Mouse (Mus musculus): ENCODE measurements at regions not wholly inside any gene's neighbourhood (a gene's known extent, or its start where the extent isn't known, plus 50 kb on each side); places are given as distances from the start of the nearest gene placed in this dataset.

- POLR2A ChIA-PET: interaction anchor here in 1 of 4 experiments (0.8 kb wide), 1 partner anchor 43 kb away, joined by 3 read pairs; no protein-coding TSS in a partner anchor
These were observed 133.6 kb upstream of the 1700066M21Rik start for GRCm38 (mm10) chr1:57243607-57244408.

GRCm38 (mm10) chr1:57259626-57260025 lies 117.8 kb upstream of the 1700066M21Rik start:
- ChIA-PET CTCF (no interaction called here), POLR2A (no interaction called here)

More at GRCm38 (mm10) chr1:57243607-57244408, 133.6 kb upstream of the 1700066M21Rik start:
- CTCF ChIA-PET: no interaction called here

DNA sequence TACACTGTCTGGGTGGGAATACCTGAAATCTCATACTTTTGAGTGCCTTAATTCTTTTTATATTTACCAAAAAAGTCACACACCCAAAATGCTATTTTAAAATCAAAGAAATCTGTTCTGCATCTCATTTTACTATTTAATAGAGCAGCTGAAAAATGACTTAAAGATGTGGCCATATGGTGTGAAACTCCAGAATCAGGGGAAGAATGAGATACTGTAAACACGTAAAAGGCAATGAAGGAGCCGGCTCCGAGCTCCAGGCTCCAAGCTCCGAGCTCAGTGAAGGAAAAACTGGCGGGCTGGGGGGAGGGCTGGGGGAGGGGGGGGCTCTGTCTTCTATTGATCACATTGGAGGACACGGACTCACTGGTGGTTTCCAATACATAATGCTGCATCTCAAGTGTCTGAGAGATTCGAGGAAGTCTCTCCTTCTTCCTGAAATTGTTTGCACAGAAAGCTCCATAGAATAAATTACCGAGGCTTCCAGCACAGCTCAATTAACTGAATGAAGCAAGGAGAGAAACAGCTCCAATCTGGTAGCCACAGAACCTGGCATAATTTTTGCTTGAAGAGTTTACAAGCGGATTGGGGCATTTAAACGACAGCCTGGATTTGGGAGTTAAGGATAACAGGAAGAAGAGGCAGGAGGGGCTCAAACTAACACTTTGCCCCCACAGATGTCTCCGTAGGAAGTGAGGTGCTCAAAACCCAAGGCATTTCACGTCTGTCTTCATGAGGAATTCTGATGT lies 112.2 kb upstream of the 1700066M21Rik start:
- CTCF ChIA-PET: interaction anchor here in 1 of 4 experiments (0.6 kb wide), 1 partner anchor 200 kb away, joined by 13 read pairs; no protein-coding TSS in a partner anchor

GRCm38 (mm10) chr1:57266695-57267094 lies 110.7 kb upstream of the 1700066M21Rik start:
- CTCF ChIA-PET: no interaction called here
- POLR2A ChIA-PET: interaction anchor here in 1 of 4 experiments (1.2 kb wide), 1 partner anchor 42 kb away, joined by 3 read pairs; no protein-coding TSS in a partner anchor

More for the DNA sequence above, 112.2 kb upstream of the 1700066M21Rik start:
- POLR2A ChIA-PET: no interaction called here

DNA sequence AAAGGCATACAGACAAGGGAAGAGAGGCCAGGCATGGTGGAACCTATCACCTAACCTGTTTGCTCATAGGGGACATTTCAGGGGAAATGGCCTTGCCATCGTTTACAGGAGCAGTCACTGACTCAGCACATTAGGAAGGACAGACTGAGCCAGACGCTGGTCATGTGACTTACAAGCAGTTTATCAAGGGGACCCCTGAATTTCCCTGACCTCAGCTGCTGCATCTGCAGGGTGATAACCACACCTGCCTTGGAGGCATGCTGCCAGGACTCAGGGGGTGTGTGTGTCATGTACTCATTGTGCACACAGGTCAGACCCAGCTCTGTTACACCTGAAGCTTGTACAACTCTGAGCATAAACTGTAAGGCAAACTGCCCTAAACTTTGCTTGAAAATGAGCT lies 109.6 kb upstream of the 1700066M21Rik start:
- ChIA-PET CTCF (no interaction called here), POLR2A (interaction anchor here in 1 of 4 experiments (1.2 kb wide), 1 partner anchor 43 kb away, joined by 3 read pairs; no protein-coding TSS in a partner anchor)

GRCm38 (mm10) chr1:57269679-57270354 lies 107.6 kb upstream of the 1700066M21Rik start:
- CTCF ChIA-PET: no interaction called here

DNA sequence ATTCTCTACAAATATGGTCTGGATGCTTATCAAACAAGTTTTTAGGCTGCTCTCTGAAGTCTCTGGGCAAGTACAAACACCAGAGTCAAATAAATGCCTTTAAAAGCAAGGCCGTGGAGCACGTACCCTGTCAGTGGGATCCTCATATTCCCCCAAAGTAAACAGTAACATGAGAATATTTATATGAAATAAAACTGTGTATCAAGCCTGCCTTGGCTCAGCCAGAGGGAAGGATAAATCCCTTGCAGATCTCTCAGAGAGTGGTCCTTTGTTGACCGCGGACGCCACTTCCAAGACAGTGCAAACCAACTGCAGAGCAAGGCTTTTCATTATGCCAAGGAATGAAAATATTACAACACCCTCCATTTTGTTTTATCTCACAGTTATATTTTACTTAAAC lies 104.8 kb upstream of the 1700066M21Rik start:
- ChIA-PET CTCF (no interaction called here), POLR2A (no interaction called here)

More at GRCm38 (mm10) chr1:57269679-57270354, 107.6 kb upstream of the 1700066M21Rik start:
- POLR2A ChIA-PET: no interaction called here

DNA sequence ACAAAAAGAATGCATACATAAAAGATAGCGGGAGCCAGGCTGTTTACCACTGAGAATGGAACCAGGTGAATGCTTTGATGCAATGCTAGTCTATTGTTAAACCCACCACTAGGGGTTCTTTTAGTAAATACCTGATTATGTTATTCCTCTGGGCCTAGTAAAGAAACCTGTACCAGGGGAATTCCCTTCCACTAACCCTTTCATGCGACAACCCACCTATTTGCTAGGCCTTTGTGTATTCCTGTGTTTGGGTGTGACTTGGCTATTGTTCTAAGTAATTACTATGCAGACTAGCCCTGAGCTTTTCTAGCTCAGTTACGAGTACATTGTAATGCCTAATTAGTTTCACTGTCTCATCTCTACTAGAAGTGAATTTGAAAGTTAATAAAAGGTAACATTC lies 95.9 kb upstream of the 1700066M21Rik start:
- CTCF ChIA-PET: no interaction called here
- POLR2A ChIA-PET: interaction anchor here in 2 of 4 experiments (0.7 to 1.1 kb wide), 3 partner anchors 12 to 54 kb away, joined by 3 read pairs; no protein-coding TSS in a partner anchor

DNA sequence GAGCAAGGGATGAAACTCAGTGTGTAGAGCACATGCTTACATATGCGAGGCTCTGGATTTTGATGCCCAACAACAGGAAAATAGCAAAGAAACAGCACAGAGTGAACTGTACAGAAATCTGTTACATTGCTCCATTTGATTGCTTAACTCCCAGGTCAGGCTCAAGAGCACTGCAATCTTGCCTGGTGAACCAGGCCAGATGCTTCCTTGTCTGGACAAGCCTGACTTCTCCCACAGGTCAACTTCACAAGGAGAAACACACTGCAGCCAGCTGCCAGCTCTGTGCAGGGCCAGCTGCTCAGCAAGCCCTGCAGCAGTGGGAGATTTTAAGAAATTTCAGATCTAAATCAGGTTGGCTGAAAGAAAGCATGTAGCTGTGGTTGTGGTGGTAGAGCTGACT lies 81.2 kb upstream of the 1700066M21Rik start:
- ChIA-PET CTCF (no interaction called here), POLR2A (no interaction called here)

- ChIA-PET CTCF (no interaction called here), POLR2A (no interaction called here)
These were observed 78.9 kb upstream of the 1700066M21Rik start for GRCm38 (mm10) chr1:57298557-57298956.

DNA sequence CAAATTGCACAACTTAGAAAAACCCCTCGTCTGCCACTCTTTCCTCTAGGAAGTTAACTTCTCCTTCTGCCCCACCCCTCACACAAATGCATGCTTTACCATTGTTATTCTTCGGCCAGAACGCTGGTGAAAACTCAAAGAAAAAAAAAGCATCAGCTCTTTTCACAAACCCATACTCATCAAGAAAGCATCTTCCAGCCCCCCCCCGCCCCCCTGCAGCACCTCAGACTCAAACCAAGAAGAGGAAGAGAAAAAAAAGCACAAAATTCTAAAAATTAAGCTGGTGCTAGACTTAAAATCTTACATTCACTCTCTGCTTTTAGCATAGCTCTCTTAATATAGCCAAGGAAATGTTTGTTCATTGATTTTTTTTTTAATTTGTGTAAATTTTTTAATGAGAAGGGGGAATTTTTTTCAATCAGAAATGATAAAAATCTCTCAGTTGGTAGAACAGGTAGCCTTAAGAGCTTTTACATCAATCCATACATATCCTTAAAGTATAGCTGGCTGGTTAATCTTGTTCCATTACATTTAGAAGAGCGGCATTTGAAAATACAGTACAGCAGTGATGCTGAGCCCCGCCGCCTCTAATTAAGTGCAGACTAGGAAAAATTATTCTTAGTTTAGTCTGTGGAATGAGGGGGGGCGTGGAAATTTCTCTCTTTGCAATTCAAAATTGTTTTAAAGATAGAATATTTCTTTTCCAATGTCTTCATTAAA lies 76.0 kb upstream of the 1700066M21Rik start:
- ChIA-PET POLR2A (interaction anchor here in 2 of 4 experiments (0.6 to 1.4 kb wide), 4 partner anchors 42 to 77 kb away, joined by 3 to 6 read pairs (median 4); partner anchors contain the start of gene 1700066M21Rik (in 1 of the 2)), CTCF (interaction anchor here in 1 of 4 experiments (0.6 kb wide), 1 partner anchor 1505 kb away, joined by 3 read pairs; no protein-coding TSS in a partner anchor)

GRCm38 (mm10) chr1:57301980-57302331 lies 75.5 kb upstream of the 1700066M21Rik start:
- POLR2A ChIA-PET: interaction anchor here in 1 of 4 experiments (0.6 to 1.4 kb wide), 2 partner anchors 74 to 76 kb away, joined by 3 to 6 read pairs; partner anchors contain the start of gene 1700066M21Rik
- CTCF ChIA-PET: no interaction called here

GRCm38 (mm10) chr1:57304757-57305156 lies 72.7 kb upstream of the 1700066M21Rik start:
- CTCF ChIA-PET: no interaction called here
- POLR2A ChIA-PET: interaction anchor here in 1 of 4 experiments (0.7 kb wide), 1 partner anchor 331 kb away, joined by 3 read pairs; no protein-coding TSS in a partner anchor

DNA sequence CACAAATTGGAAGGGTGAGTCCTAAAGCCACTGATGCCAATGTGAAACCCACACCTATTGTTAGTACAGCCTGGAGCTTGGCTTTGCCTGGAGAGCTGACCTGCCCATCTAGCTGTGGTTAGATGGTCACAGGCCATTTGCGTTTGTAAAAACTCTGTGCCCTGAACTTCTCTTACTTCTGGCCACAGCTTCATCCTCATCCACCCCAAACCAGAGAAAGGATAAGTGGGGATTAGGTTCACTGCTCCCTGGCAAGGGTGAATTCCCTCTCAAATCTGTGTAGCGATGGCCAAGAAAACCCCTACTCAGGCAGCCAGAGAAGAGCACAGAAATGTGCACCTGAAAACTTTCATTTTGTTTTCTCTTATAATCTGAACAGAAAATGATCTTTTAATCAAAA lies 54.9 kb upstream of the 1700066M21Rik start:
- ChIA-PET CTCF (no interaction called here), POLR2A (interaction anchor here in 1 of 4 experiments (0.8 kb wide), 1 partner anchor 61 kb away, joined by 3 read pairs; no protein-coding TSS in a partner anchor)

DNA sequence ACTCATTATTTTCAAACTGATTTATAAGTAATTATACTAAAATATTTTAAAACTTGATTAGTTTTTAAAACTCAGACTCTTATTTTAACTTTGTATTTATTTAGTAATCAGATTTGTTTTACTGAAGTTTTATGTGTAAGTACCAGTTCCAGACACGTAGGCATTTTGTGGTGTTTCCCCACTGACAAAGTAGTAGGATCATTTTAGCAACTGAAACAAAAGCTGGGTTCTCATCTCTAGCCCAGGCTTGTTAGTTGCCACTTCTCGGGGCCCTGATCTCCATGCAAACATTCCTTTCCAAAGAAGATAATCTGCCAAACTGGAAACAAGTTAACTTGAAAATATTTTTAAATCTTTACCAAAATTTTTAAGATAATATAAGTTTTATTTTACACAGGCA lies 54.3 kb upstream of the 1700066M21Rik start:
- ChIA-PET CTCF (no interaction called here), POLR2A (no interaction called here)

DNA sequence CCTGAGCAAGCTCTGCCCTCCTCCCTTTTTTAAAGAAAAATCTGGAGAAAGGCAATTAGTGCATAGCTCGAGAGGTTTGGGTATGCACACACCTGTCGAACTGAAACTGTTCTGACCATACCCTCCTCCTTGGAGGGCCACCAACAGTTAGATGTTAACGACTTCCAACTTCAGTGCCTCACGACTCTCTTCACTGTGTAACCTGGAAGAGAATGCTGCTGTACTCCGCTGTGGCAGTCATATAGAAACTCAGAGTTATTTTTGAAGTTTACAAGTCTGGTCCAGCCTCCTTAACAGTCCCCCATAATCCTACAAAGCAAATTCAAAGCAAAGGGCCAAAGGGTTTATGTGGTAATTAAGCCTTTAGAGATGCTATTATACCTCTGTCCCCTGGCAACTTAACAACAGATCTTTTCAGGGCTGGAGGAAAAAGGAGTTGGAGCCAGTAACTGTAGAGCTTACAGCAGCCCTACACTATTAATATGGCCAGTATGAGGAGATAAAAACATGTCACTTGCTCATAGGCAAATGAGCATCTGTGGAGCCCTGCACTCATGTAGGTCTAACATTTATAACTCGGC lies 51.7 kb upstream of the 1700066M21Rik start:
- ChIA-PET POLR2A (no interaction called here), CTCF (no interaction called here)
